12 mouse cellular contexts compared by ENCODE assay signal in the genomic region with DNA sequence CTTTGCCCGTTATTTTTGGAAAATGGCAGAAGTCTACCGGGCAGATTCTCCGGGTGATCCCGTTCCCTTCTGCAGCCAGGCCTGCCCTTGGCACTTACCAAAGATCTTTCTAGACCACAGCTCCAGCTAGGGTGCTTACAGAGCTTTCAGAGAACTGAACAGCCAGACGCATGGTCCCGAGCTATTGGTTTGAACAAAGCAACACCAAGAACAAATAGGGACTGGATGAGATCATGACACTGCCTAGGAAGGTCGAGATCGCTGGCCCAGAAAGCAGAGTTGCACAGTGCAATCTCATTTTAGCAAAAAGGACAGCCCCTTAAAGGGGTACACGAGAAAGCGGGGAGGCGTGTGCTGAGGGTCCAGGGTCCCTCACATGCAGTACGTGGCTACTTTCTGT. TPM values are rescaled to one million over a fixed set of nuclear protein-coding genes. Genes with fewer than 3 reads are reported as not detected.
A peak's percentile ranks its signal among the peaks of the same experiment; 100 is the strongest.
DNase-seq lines count a peak whose midpoint lies in the region; ATAC-seq and TF ChIP-seq lines count a peak whose summit lies in the region.
"Had no signal": no experiment of that assay in that cellular context is flagged by ENCODE, and none has a peak within 500 bp of the region (broad histone marks: within the 10 kb centered on the region; RNA-seq: fewer than 3 reads in every experiment).

No protein-coding gene starts in this region.

- H3K36me3 ChIP-seq in heart, embryonic 10.5 days: peaks cover 17% of the 10 kb centered on the region
- H3K36me3 ChIP-seq: liver, embryonic 15.5 days had no signal

- 0 out of 2 replicates have a peak overlapping the region, but pooled peaks have one; percentile 3 for H3K27ac ChIP-seq in heart, embryonic 10.5 days
- peak overlapping the region; percentile 83 for H3K27ac ChIP-seq in layer of hippocampus, adult 2 months
- peak overlapping the region; percentile 66 for H3K27ac ChIP-seq in brown adipose tissue, adult 24 weeks (replicated peaks; ENCODE audit: low read depth, low read length)
- H3K27ac ChIP-seq: neural tube, embryonic 12.5 days had no signal

- 84% methylated on average over 12 of the region's 12 CpGs for WGBS in heart, embryonic 10.5 days

- no peak for TF ChIP-seq CTCF in layer of hippocampus, adult 2 months (conservative IDR thresholded peaks at IDR 0.05)

- DNase-seq in adrenal gland, postnatal 10 days: peak; percentile 44
- DNase-seq in adrenal gland, postnatal 25 days: no peak
- DNase-seq in heart, embryonic 10.5 days (ENCODE audit: low spot score): no peak
- no peak for DNase-seq in heart, postnatal 14 days
- DNase-seq in layer of hippocampus, adult 2 months (ENCODE audit: low spot score in 2 of 2): no peak
- no peak for DNase-seq in layer of hippocampus, adult 8-10 months (ENCODE audit: low spot score in 2 of 2)
- DNase-seq: cerebellum, postnatal 14 days; right cerebral cortex, adult 18-20 months had no signal

- H3K27me3 ChIP-seq in heart, embryonic 10.5 days (ENCODE audit: insufficient read depth, poor library complexity, severe bottlenecking): no peaks in the 10 kb centered on the region
- H3K27me3 ChIP-seq: liver, embryonic 15.5 days had no signal

- H3K9me3 ChIP-seq in heart, embryonic 10.5 days: no peaks in the 10 kb centered on the region
- H3K9me3 ChIP-seq: liver, embryonic 15.5 days; neural tube, embryonic 12.5 days had no signal

- peaks cover 84% of the 10 kb centered on the region for H3K4me1 ChIP-seq in heart, embryonic 10.5 days
- peaks cover 45% of the 10 kb centered on the region for H3K4me1 ChIP-seq in brown adipose tissue, adult 24 weeks (ENCODE audit: control insufficient read depth, insufficient read depth, insufficient read length, low read length)

- intact Hi-C loops in heart, postnatal 14 days (cut with DNase I): no loop called here

- no peak overlapping the region for H3K4me3 ChIP-seq in heart, embryonic 10.5 days
- H3K4me3 ChIP-seq in layer of hippocampus, adult 2 months: no peak overlapping the region
- H3K4me3 ChIP-seq in brown adipose tissue, adult 24 weeks (ENCODE audit: insufficient read depth, low read depth, low read length): peak overlapping the region; percentile 23; the same call in 1 of the 2 replicates
- H3K4me3 ChIP-seq: liver, embryonic 15.5 days; neural tube, embryonic 12.5 days had no signal

- ATAC-seq in monocyte, adult 5-6 weeks (replicated peaks; ENCODE audit: insufficient number of reproducible peaks, low FRiP score, low TSS enrichment, poor library complexity, severe bottlenecking): no peak

RNA-seq across cellular contexts. Expression of gene Hdac7, which starts 20.8 kb away (rescaled TPM):
- 10 to 100 TPM; 50.4 to 76.7 TPM for total RNA-seq in adrenal gland, postnatal 10 days (2021)
- 93.1 and 109 TPM in 2 replicates for total RNA-seq in adrenal gland, postnatal 25 days (2021)
- polyA plus RNA-seq in heart, embryonic 10.5 days (2016; fragmentation: Nextera tagmentation; extraction: Ambion mirVana): 23.4 and 26.7 TPM in 2 replicates
- total RNA-seq in heart, postnatal 14 days (2021): 10 to 100 TPM; 45.9 to 52.5 TPM
- 10 to 100 TPM; 23.8 to 28.5 TPM for total RNA-seq in layer of hippocampus, adult 2 months (2021)
- total RNA-seq in layer of hippocampus, adult 8-10 months (2022): 10 to 100 TPM; 28.0 to 41.5 (median 34.1) TPM
- 10.0 and 10.2 TPM in 2 replicates for polyA plus RNA-seq in brown adipose tissue, adult 24 weeks (2012; ENCODE audit: insufficient read depth, insufficient read length, missing spikeins)
- total RNA-seq in monocyte, adult 5-6 weeks (2017): 6.5 to 17.5 TPM (median 10.7 TPM) in 3 replicates

RNA-seq across cellular contexts. Expression of gene Slc48a1, which starts 45.2 kb away (rescaled TPM):
- 10 to 100 TPM; 66.1 to 78.6 TPM for total RNA-seq in adrenal gland, postnatal 10 days (2021)
- 92.4 and 108 TPM in 2 replicates for total RNA-seq in adrenal gland, postnatal 25 days (2021)
- 32.1 and 41.1 TPM in 2 replicates for polyA plus RNA-seq in heart, embryonic 10.5 days (2016; fragmentation: Nextera tagmentation; extraction: Ambion mirVana)
- 10 to 100 TPM; 78.3 to 78.9 TPM for total RNA-seq in heart, postnatal 14 days (2021)
- 100 to 1,000 TPM; 133 to 135 TPM for total RNA-seq in layer of hippocampus, adult 2 months (2021)
- total RNA-seq in layer of hippocampus, adult 8-10 months (2022): 100 to 1,000 TPM; 131 to 151 (median 146) TPM
- 70.5 and 79.9 TPM in 2 replicates for polyA plus RNA-seq in brown adipose tissue, adult 24 weeks (2012; ENCODE audit: insufficient read depth, insufficient read length, missing spikeins)
- 20.0 to 22.8 TPM (median 22.4 TPM) in 3 replicates for total RNA-seq in monocyte, adult 5-6 weeks (2017)

RNA-seq across cellular contexts. Expression of gene Rapgef3, which starts 55.7 kb away (rescaled TPM):
- total RNA-seq in adrenal gland, postnatal 10 days (2021): 10 to 100 TPM; 22.1 to 24.2 TPM
- total RNA-seq in adrenal gland, postnatal 25 days (2021): 16.9 and 26.0 TPM in 2 replicates
- 10.2 and 13.4 TPM in 2 replicates for polyA plus RNA-seq in heart, embryonic 10.5 days (2016; fragmentation: Nextera tagmentation; extraction: Ambion mirVana)
- total RNA-seq in heart, postnatal 14 days (2021): 10 to 100 TPM; 32.7 to 34.3 TPM
- 10 to 100 TPM; 45.5 to 46.8 TPM for total RNA-seq in layer of hippocampus, adult 2 months (2021)
- total RNA-seq in layer of hippocampus, adult 8-10 months (2022): 10 to 100 TPM; 52.2 to 70.6 (median 55.7) TPM
- polyA plus RNA-seq in brown adipose tissue, adult 24 weeks (2012; ENCODE audit: insufficient read depth, insufficient read length, missing spikeins): 6.1 and 6.6 TPM in 2 replicates
- 0.19 to 5.1 TPM (median 1.8 TPM) in 3 replicates for total RNA-seq in monocyte, adult 5-6 weeks (2017)

Comparison
In these comparisons a context has a peak if more than half of its experiments do, and no peak if none do; other contexts are left out.
1. H3K27ac ChIP-seq: peak in every context shown above with its lines; median percentile 83 in layer of hippocampus, adult 2 months; 66 in brown adipose tissue, adult 24 weeks; 3 in heart, embryonic 10.5 days.